Mouse (Mus musculus): ENCODE data around the gene Cdc14b. TPM values are rescaled to one million over a fixed set of nuclear protein-coding genes. Genes with fewer than 3 reads are reported as not detected.

The Cdc14b gene
- polyA plus RNA-seq, 1 experiment = 4.4 TPM

DNA sequence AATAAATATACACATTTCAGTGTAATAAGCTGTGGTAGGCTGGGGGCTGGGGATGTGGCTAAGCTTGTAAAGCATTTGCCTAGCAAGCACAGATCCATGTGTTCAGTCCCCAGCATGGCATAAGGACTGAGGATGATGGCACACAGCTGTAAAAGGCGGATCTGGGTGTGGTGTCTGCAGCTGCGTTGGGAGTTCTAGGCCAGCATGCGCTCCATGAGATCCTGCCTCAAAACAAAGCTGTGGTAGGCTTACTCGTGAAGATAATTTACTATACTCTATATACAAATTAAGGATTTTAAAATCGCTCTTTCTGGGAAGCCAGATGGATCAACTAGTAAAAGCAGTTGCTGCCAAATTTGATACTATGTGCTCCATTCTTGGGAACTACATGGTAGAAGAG lies 60.2 kb downstream of the Cdc14b start:
- Histone ChIP-seq H3K4me3 (no peak overlapping the region), H3K27me3 (ENCODE audit: control insufficient read depth, insufficient read depth, insufficient read length) (no peaks in the 10 kb centered on the region), H3K36me3 (ENCODE audit: control insufficient read depth, insufficient read depth) (no peaks in the 10 kb centered on the region), H3K4me2 (ENCODE audit: low read depth) (no peak overlapping the region), H3K79me2 (ENCODE audit: control insufficient read depth, insufficient read depth) (no peaks in the 10 kb centered on the region), H3ac (ENCODE audit: control insufficient read depth, insufficient read length) (no peak overlapping the region)
- no peak for TF ChIP-seq SRF (IDR thresholded peaks at IDR 0.05; ENCODE audit: control insufficient read depth, insufficient read length, low read depth)
- no peak for TF ChIP-seq TCF3 (IDR thresholded peaks at IDR 0.05; ENCODE audit: insufficient read length, low read depth)
- no peak for TF ChIP-seq USF1 (IDR thresholded peaks at IDR 0.05; ENCODE audit: low read depth)
- TF ChIP-seq CEBPB (IDR thresholded peaks at IDR 0.05; ENCODE audit: insufficient read depth, poor library complexity, severe bottlenecking) = no peak
- no peak for TF ChIP-seq POLR2A (IDR thresholded peaks at IDR 0.05; ENCODE audit: insufficient read length, low read depth)
- TF ChIP-seq MYOG (IDR thresholded peaks at IDR 0.05; ENCODE audit: control insufficient read depth in 1 of 3, insufficient read depth in 1 of 3, insufficient read length in 2 of 3, low read depth in 2 of 3) = no peak
- no peak for TF ChIP-seq MAX (IDR thresholded peaks at IDR 0.05; ENCODE audit: low read depth)
- TF ChIP-seq E2F4 (IDR thresholded peaks at IDR 0.05; ENCODE audit: insufficient read depth) = no peak
- TF ChIP-seq MYOD1 (IDR thresholded peaks at IDR 0.05; ENCODE audit: control insufficient read depth in 1 of 3, insufficient read length in 2 of 3, low read depth in 2 of 3) = no peak
- TF ChIP-seq REST (IDR thresholded peaks at IDR 0.05; ENCODE audit: insufficient read depth, insufficient read length) = no peak
- TF ChIP-seq TCF12 (IDR thresholded peaks at IDR 0.05; ENCODE audit: insufficient read depth, poor library complexity, severe bottlenecking) = no peak
- TF ChIP-seq POLR2AphosphoS2 (IDR thresholded peaks at IDR 0.05; ENCODE audit: insufficient read length, low read depth) = no peak

DNA sequence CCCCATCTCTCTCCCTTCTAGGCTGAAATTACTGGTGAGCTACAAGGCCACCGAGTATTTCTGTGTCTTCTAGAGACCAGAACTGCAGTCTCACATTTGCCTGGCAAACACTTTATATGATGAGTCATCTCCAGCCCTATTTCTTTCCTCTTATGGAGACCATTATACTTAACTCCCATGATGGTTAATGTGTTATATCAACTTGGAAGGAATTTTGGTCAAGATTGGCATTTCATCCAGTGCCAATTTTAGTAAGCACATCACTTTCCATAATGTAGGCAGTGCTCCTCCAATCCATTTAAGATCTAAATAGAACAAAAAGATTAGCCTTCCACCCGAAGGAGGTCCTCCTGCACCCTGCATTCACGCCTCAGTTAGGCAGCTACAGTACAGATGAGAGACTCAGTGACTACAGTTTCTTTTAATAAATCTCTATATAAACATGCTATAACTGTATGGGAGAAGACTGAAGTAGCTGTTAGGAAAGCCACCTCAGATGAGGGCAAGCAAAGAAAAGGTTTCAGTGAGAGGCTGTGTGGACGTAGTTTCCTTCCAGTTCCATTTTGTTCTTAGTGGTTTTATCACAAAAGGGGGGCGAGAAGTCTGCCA lies 63.0 kb downstream of the Cdc14b start:
- no peak for TF ChIP-seq SRF (IDR thresholded peaks at IDR 0.05; ENCODE audit: control insufficient read depth, insufficient read length, low read depth)
- TF ChIP-seq CEBPB (IDR thresholded peaks at IDR 0.05; ENCODE audit: insufficient read depth, poor library complexity, severe bottlenecking) = no peak
- no peak for TF ChIP-seq E2F4 (IDR thresholded peaks at IDR 0.05; ENCODE audit: insufficient read depth)
- TF ChIP-seq REST (IDR thresholded peaks at IDR 0.05; ENCODE audit: insufficient read depth, insufficient read length) = no peak
- TF ChIP-seq MYOG (IDR thresholded peaks at IDR 0.05; ENCODE audit: control insufficient read depth in 1 of 3, insufficient read depth in 1 of 3, insufficient read length in 2 of 3, low read depth in 2 of 3) = no peak
- TF ChIP-seq TCF12 (IDR thresholded peaks at IDR 0.05; ENCODE audit: insufficient read depth, poor library complexity, severe bottlenecking) = no peak
- no peak for TF ChIP-seq TCF3 (IDR thresholded peaks at IDR 0.05; ENCODE audit: insufficient read length, low read depth)
- no peak for TF ChIP-seq POLR2AphosphoS2 (IDR thresholded peaks at IDR 0.05; ENCODE audit: insufficient read length, low read depth)
- TF ChIP-seq MYOD1 (IDR thresholded peaks at IDR 0.05; ENCODE audit: control insufficient read depth in 1 of 3, insufficient read length in 2 of 3, low read depth in 2 of 3) = no peak
- no peak for TF ChIP-seq POLR2A (IDR thresholded peaks at IDR 0.05; ENCODE audit: insufficient read length, low read depth)
- no peak for TF ChIP-seq MAX (IDR thresholded peaks at IDR 0.05; ENCODE audit: low read depth)
- no peak for TF ChIP-seq USF1 (IDR thresholded peaks at IDR 0.05; ENCODE audit: low read depth)
- Histone ChIP-seq H3K36me3 (ENCODE audit: control insufficient read depth, insufficient read depth) (peaks cover 4% of the 10 kb centered on the region), H3K27me3 (ENCODE audit: control insufficient read depth, insufficient read depth, insufficient read length) (no peaks in the 10 kb centered on the region), H3ac (ENCODE audit: control insufficient read depth, insufficient read length) (no peak overlapping the region), H3K4me3 (no peak overlapping the region), H3K4me2 (ENCODE audit: low read depth) (no peak overlapping the region), H3K79me2 (ENCODE audit: control insufficient read depth, insufficient read depth) (no peaks in the 10 kb centered on the region)

DNA sequence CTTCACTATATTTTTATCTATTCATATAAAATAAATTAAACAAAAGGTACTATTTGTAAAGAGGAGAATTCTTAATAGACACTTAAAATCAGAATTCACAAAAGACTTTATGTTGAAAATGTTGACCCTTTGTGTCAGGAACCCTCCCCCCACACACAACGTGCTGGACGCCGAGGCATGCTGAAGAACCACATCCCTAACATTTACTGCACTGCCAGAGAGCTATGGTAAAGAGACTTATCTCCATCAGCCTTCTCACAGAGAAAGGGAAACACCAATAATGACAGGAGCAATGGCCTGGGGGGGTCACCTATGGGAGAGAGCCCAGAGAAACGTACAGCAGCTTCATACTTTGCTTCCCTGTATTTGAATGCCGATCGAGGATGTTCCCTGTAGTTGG lies 66.9 kb downstream of the Cdc14b start:
- no peak overlapping the region for H3ac ChIP-seq (ENCODE audit: control insufficient read depth, insufficient read length)
- no peaks in the 10 kb centered on the region for H3K79me2 ChIP-seq (ENCODE audit: control insufficient read depth, insufficient read depth)
- peaks cover 4% of the 10 kb centered on the region for H3K36me3 ChIP-seq (ENCODE audit: control insufficient read depth, insufficient read depth)
- H3K27me3 ChIP-seq (ENCODE audit: control insufficient read depth, insufficient read depth, insufficient read length) = no peaks in the 10 kb centered on the region
- H3K4me3 ChIP-seq = no peak overlapping the region
- no peak overlapping the region for H3K4me2 ChIP-seq (ENCODE audit: low read depth)
- TF ChIP-seq TCF12 (IDR thresholded peaks at IDR 0.05; ENCODE audit: insufficient read depth, poor library complexity, severe bottlenecking) = no peak
- no peak for TF ChIP-seq MYOD1 (IDR thresholded peaks at IDR 0.05; ENCODE audit: control insufficient read depth in 1 of 3, insufficient read length in 2 of 3, low read depth in 2 of 3)
- TF ChIP-seq POLR2A (IDR thresholded peaks at IDR 0.05; ENCODE audit: insufficient read length, low read depth) = no peak
- no peak for TF ChIP-seq MAX (IDR thresholded peaks at IDR 0.05; ENCODE audit: low read depth)
- no peak for TF ChIP-seq CEBPB (IDR thresholded peaks at IDR 0.05; ENCODE audit: insufficient read depth, poor library complexity, severe bottlenecking)
- TF ChIP-seq USF1 (IDR thresholded peaks at IDR 0.05; ENCODE audit: low read depth) = no peak
- TF ChIP-seq POLR2AphosphoS2 (IDR thresholded peaks at IDR 0.05; ENCODE audit: insufficient read length, low read depth) = no peak
- no peak for TF ChIP-seq MYOG (IDR thresholded peaks at IDR 0.05; ENCODE audit: control insufficient read depth in 1 of 3, insufficient read depth in 1 of 3, insufficient read length in 2 of 3, low read depth in 2 of 3)

DNA sequence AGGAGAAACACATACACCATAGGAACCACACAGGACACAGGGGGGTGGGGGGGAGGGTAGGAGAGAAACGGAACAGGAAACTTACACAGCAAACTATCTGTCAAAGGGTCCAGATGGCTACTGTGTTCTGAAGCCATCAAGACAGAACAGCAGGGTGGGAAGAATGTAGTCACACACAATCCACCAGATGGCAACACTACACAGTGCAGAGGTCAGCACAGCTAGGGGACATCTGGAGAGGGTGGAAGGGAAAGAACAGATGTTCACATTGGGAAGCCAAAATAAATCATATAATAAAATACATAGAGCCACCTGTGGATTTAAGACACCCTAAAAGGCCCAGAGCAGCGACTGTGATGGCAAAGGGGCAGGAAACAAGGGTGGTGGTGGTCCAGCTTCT lies 69.9 kb downstream of the Cdc14b start:
- TF ChIP-seq MAX (IDR thresholded peaks at IDR 0.05; ENCODE audit: low read depth) (no peak), MYOD1 (IDR thresholded peaks at IDR 0.05; ENCODE audit: control insufficient read depth in 1 of 3, insufficient read length in 2 of 3, low read depth in 2 of 3) (no peak), POLR2AphosphoS2 (IDR thresholded peaks at IDR 0.05; ENCODE audit: insufficient read length, low read depth) (no peak), USF1 (IDR thresholded peaks at IDR 0.05; ENCODE audit: low read depth) (no peak), TCF3 (IDR thresholded peaks at IDR 0.05; ENCODE audit: insufficient read length, low read depth) (no peak), POLR2A (IDR thresholded peaks at IDR 0.05; ENCODE audit: insufficient read length, low read depth) (no peak), E2F4 (IDR thresholded peaks at IDR 0.05; ENCODE audit: insufficient read depth) (no peak), MYOG (IDR thresholded peaks at IDR 0.05; ENCODE audit: control insufficient read depth in 1 of 3, insufficient read depth in 1 of 3, insufficient read length in 2 of 3, low read depth in 2 of 3) (no peak), REST (IDR thresholded peaks at IDR 0.05; ENCODE audit: insufficient read depth, insufficient read length) (no peak), SRF (IDR thresholded peaks at IDR 0.05; ENCODE audit: control insufficient read depth, insufficient read length, low read depth) (no peak), CEBPB (IDR thresholded peaks at IDR 0.05; ENCODE audit: insufficient read depth, poor library complexity, severe bottlenecking) (no peak), TCF12 (IDR thresholded peaks at IDR 0.05; ENCODE audit: insufficient read depth, poor library complexity, severe bottlenecking) (no peak)
- no peak overlapping the region for H3K4me2 ChIP-seq (ENCODE audit: low read depth)
- H3K4me3 ChIP-seq = no peak overlapping the region
- H3K36me3 ChIP-seq (ENCODE audit: control insufficient read depth, insufficient read depth) = peaks cover 4% of the 10 kb centered on the region
- no peak overlapping the region for H3ac ChIP-seq (ENCODE audit: control insufficient read depth, insufficient read length)
- no peaks in the 10 kb centered on the region for H3K79me2 ChIP-seq (ENCODE audit: control insufficient read depth, insufficient read depth)
- H3K27me3 ChIP-seq (ENCODE audit: control insufficient read depth, insufficient read depth, insufficient read length) = no peaks in the 10 kb centered on the region
